Mouse (Mus musculus) heart, postnatal 0 days (tissue): ENCODE measurements around the gene Sp6.

ENCODE experiments used
- CTCF ChIP-seq: IDR thresholded peaks from 2 replicates; pipeline ENCODE4 v1.5.1; 2016; ENCODE audit warnings: antibody characterized with exemption, control low read depth, low read depth
- EP300 ChIP-seq: IDR thresholded peaks from 2 replicates; pipeline ENCODE4 v1.6.1; 2016; ENCODE audit warnings: antibody characterized with exemption, low read depth

GRCm38 (mm10) chr11:96969746-96970145, 43.4 kb upstream of the Sp6 start:
- TF ChIP-seq CTCF (no peak), EP300 (peak; percentile 75)
